Mouse (Mus musculus): Measurements from ENCODE around the gene Gm11032. TPM values are rescaled to one million over a fixed set of nuclear protein-coding genes. Genes with fewer than 3 reads are reported as not detected.

The Gm11032 gene
- polyA plus RNA-seq, 1 experiment from 2014 or later, result not detected

GRCm38 (mm10) chr11:4620501-4621108 is 738 bp downstream of the Gm11032 start:
- H3K4me1 ChIP-seq (ENCODE audit: control insufficient read depth, insufficient read depth, low read length), result no peaks in the 10 kb centered on the region
- 50% methylated on average over 13 of the region's 13 CpGs for WGBS
- no peaks in the 10 kb centered on the region for H3K27me3 ChIP-seq (ENCODE audit: control insufficient read depth, insufficient read depth, low read length)
- no peak overlapping the region for H3K4me2 ChIP-seq (ENCODE audit: low read depth, low read length)
- H3K36me3 ChIP-seq (ENCODE audit: control insufficient read depth, insufficient read depth, low read length), result no peaks in the 10 kb centered on the region
- H3K9me3 ChIP-seq (replicated peaks; ENCODE audit: control insufficient read depth, low read length), result no peaks in the 10 kb centered on the region
- no peak overlapping the region for H3K9ac ChIP-seq (ENCODE audit: low read length)
- H3K4me3 ChIP-seq (replicated peaks; ENCODE audit: low read length), result no peak overlapping the region
- no peak for ATAC-seq (ENCODE audit: insufficient read depth, low FRiP score)
- no peak overlapping the region for H3K27ac ChIP-seq (ENCODE audit: low read length)

- H3K4me3 ChIP-seq (replicated peaks; ENCODE audit: low read length), result no peak overlapping the region
- H3K27me3 ChIP-seq (ENCODE audit: control insufficient read depth, insufficient read depth, low read length), result no peaks in the 10 kb centered on the region
- no peak overlapping the region for H3K27ac ChIP-seq (ENCODE audit: low read length)
- WGBS, result 64% methylated on average over 4 of the region's 4 CpGs
- H3K9me3 ChIP-seq (replicated peaks; ENCODE audit: control insufficient read depth, low read length), result no peaks in the 10 kb centered on the region
- no peak overlapping the region for H3K9ac ChIP-seq (ENCODE audit: low read length)
- H3K4me1 ChIP-seq (ENCODE audit: control insufficient read depth, insufficient read depth, low read length), result no peaks in the 10 kb centered on the region
- no peaks in the 10 kb centered on the region for H3K36me3 ChIP-seq (ENCODE audit: control insufficient read depth, insufficient read depth, low read length)
- ATAC-seq (ENCODE audit: insufficient read depth, low FRiP score), result no peak
- H3K4me2 ChIP-seq (ENCODE audit: low read depth, low read length), result no peak overlapping the region
Measured at GRCm38 (mm10) chr11:4621866-4622265, 2.0 kb downstream of the Gm11032 start.

GRCm38 (mm10) chr11:4622442-4622986 is 2.6 kb downstream of the Gm11032 start:
- WGBS, result 68% methylated on average over 7 of the region's 7 CpGs

GRCm38 (mm10) chr11:4622997-4623396 is 3.1 kb downstream of the Gm11032 start:
- no peak overlapping the region for H3K27ac ChIP-seq (ENCODE audit: low read length)
- no peak overlapping the region for H3K9ac ChIP-seq (ENCODE audit: low read length)

More at GRCm38 (mm10) chr11:4622442-4622986, 2.6 kb downstream of the Gm11032 start:
- no peaks in the 10 kb centered on the region for H3K4me1 ChIP-seq (ENCODE audit: control insufficient read depth, insufficient read depth, low read length)
- no peaks in the 10 kb centered on the region for H3K36me3 ChIP-seq (ENCODE audit: control insufficient read depth, insufficient read depth, low read length)
- no peak overlapping the region for H3K9ac ChIP-seq (ENCODE audit: low read length)
- no peaks in the 10 kb centered on the region for H3K9me3 ChIP-seq (replicated peaks; ENCODE audit: control insufficient read depth, low read length)
- no peak overlapping the region for H3K4me3 ChIP-seq (replicated peaks; ENCODE audit: low read length)
- H3K4me2 ChIP-seq (ENCODE audit: low read depth, low read length), result no peak overlapping the region
- H3K27ac ChIP-seq (ENCODE audit: low read length), result no peak overlapping the region
- no peak for ATAC-seq (ENCODE audit: insufficient read depth, low FRiP score)
- no peaks in the 10 kb centered on the region for H3K27me3 ChIP-seq (ENCODE audit: control insufficient read depth, insufficient read depth, low read length)

GRCm38 (mm10) chr11:4625931-4626330 is 6.1 kb downstream of the Gm11032 start:
- no peak overlapping the region for H3K4me3 ChIP-seq (replicated peaks; ENCODE audit: low read length)
- no peaks in the 10 kb centered on the region for H3K36me3 ChIP-seq (ENCODE audit: control insufficient read depth, insufficient read depth, low read length)
- H3K4me2 ChIP-seq (ENCODE audit: low read depth, low read length), result no peak overlapping the region
- no peaks in the 10 kb centered on the region for H3K27me3 ChIP-seq (ENCODE audit: control insufficient read depth, insufficient read depth, low read length)
- no peak overlapping the region for H3K9ac ChIP-seq (ENCODE audit: low read length)
- no peak for ATAC-seq (ENCODE audit: insufficient read depth, low FRiP score)
- no peaks in the 10 kb centered on the region for H3K9me3 ChIP-seq (replicated peaks; ENCODE audit: control insufficient read depth, low read length)
- 79% methylated on average over 7 of the region's 7 CpGs for whole genome bisulfite sequencing
- no peak overlapping the region for H3K27ac ChIP-seq (ENCODE audit: low read length)
- H3K4me1 ChIP-seq (ENCODE audit: control insufficient read depth, insufficient read depth, low read length), result peaks cover 4% of the 10 kb centered on the region; the same call in 1 of the 2 replicates

More at GRCm38 (mm10) chr11:4622997-4623396, 3.1 kb downstream of the Gm11032 start:
- Histone ChIP-seq H3K4me2 (ENCODE audit: low read depth, low read length) (no peak overlapping the region), H3K4me1 (ENCODE audit: control insufficient read depth, insufficient read depth, low read length) (no peaks in the 10 kb centered on the region), H3K36me3 (ENCODE audit: control insufficient read depth, insufficient read depth, low read length) (no peaks in the 10 kb centered on the region), H3K4me3 (replicated peaks; ENCODE audit: low read length) (no peak overlapping the region), H3K27me3 (ENCODE audit: control insufficient read depth, insufficient read depth, low read length) (no peaks in the 10 kb centered on the region), H3K9me3 (replicated peaks; ENCODE audit: control insufficient read depth, low read length) (no peaks in the 10 kb centered on the region)
- no peak for ATAC-seq (ENCODE audit: insufficient read depth, low FRiP score)
- 59% methylated on average over 5 of the region's 5 CpGs for WGBS

GRCm38 (mm10) chr11:4627636-4628035 is 7.8 kb downstream of the Gm11032 start:
- no peak overlapping the region for H3K9ac ChIP-seq (ENCODE audit: low read length)
- no peak overlapping the region for H3K4me2 ChIP-seq (ENCODE audit: low read depth, low read length)
- H3K4me3 ChIP-seq (replicated peaks; ENCODE audit: low read length), result no peak overlapping the region
- peaks cover 4% of the 10 kb centered on the region; the same call in 1 of the 2 replicates for H3K4me1 ChIP-seq (ENCODE audit: control insufficient read depth, insufficient read depth, low read length)
- no peak overlapping the region for H3K27ac ChIP-seq (ENCODE audit: low read length)
- no peaks in the 10 kb centered on the region for H3K9me3 ChIP-seq (replicated peaks; ENCODE audit: control insufficient read depth, low read length)
- no peaks in the 10 kb centered on the region for H3K36me3 ChIP-seq (ENCODE audit: control insufficient read depth, insufficient read depth, low read length)
- ATAC-seq (ENCODE audit: insufficient read depth, low FRiP score), result no peak
- WGBS, result 65% methylated on average over 7 of the region's 7 CpGs
- H3K27me3 ChIP-seq (ENCODE audit: control insufficient read depth, insufficient read depth, low read length), result no peaks in the 10 kb centered on the region

GRCm38 (mm10) chr11:4629861-4630280 is 10.0 kb downstream of the Gm11032 start:
- H3K4me1 ChIP-seq (ENCODE audit: control insufficient read depth, insufficient read depth, low read length), result peaks cover 4% of the 10 kb centered on the region; the same call in 1 of the 2 replicates
- H3K9ac ChIP-seq (ENCODE audit: low read length), result no peak overlapping the region
- no peaks in the 10 kb centered on the region for H3K9me3 ChIP-seq (replicated peaks; ENCODE audit: control insufficient read depth, low read length)
- WGBS, result 16% methylated on average over 8 of the region's 8 CpGs
- peak overlapping the region; percentile 22; the same call in 1 of the 2 replicates for H3K27ac ChIP-seq (ENCODE audit: low read length)
- no peak overlapping the region for H3K4me2 ChIP-seq (ENCODE audit: low read depth, low read length)
- H3K27me3 ChIP-seq (ENCODE audit: control insufficient read depth, insufficient read depth, low read length), result no peaks in the 10 kb centered on the region
- ATAC-seq (ENCODE audit: insufficient read depth, low FRiP score), result no peak
- no peak overlapping the region for H3K4me3 ChIP-seq (replicated peaks; ENCODE audit: low read length)
- no peaks in the 10 kb centered on the region for H3K36me3 ChIP-seq (ENCODE audit: control insufficient read depth, insufficient read depth, low read length)

- 17% methylated on average over 2 of the region's 2 CpGs for WGBS
- H3K9ac ChIP-seq (ENCODE audit: low read length), result no peak overlapping the region
- no peak overlapping the region for H3K27ac ChIP-seq (ENCODE audit: low read length)
- ATAC-seq (ENCODE audit: insufficient read depth, low FRiP score), result no peak
- peaks cover 15% of the 10 kb centered on the region for H3K4me1 ChIP-seq (ENCODE audit: control insufficient read depth, insufficient read depth, low read length)
- H3K36me3 ChIP-seq (ENCODE audit: control insufficient read depth, insufficient read depth, low read length), result no peaks in the 10 kb centered on the region
- H3K9me3 ChIP-seq (replicated peaks; ENCODE audit: control insufficient read depth, low read length), result no peaks in the 10 kb centered on the region
- no peak overlapping the region for H3K4me3 ChIP-seq (replicated peaks; ENCODE audit: low read length)
- no peak overlapping the region for H3K4me2 ChIP-seq (ENCODE audit: low read depth, low read length)
- H3K27me3 ChIP-seq (ENCODE audit: control insufficient read depth, insufficient read depth, low read length), result no peaks in the 10 kb centered on the region
Measured at GRCm38 (mm10) chr11:4633420-4633819, 13.6 kb downstream of the Gm11032 start.

- Histone ChIP-seq H3K27ac (ENCODE audit: low read length) (no peak overlapping the region), H3K9me3 (replicated peaks; ENCODE audit: control insufficient read depth, low read length) (no peaks in the 10 kb centered on the region), H3K36me3 (ENCODE audit: control insufficient read depth, insufficient read depth, low read length) (no peaks in the 10 kb centered on the region), H3K27me3 (ENCODE audit: control insufficient read depth, insufficient read depth, low read length) (no peaks in the 10 kb centered on the region), H3K9ac (ENCODE audit: low read length) (no peak overlapping the region), H3K4me3 (replicated peaks; ENCODE audit: low read length) (no peak overlapping the region), H3K4me2 (ENCODE audit: low read depth, low read length) (no peak overlapping the region), H3K4me1 (ENCODE audit: control insufficient read depth, insufficient read depth, low read length) (peaks cover 17% of the 10 kb centered on the region)
- 60% methylated on average over 5 of the region's 5 CpGs for WGBS
- ATAC-seq (ENCODE audit: insufficient read depth, low FRiP score), result no peak
Measured at GRCm38 (mm10) chr11:4634395-4634794, 14.5 kb downstream of the Gm11032 start.
